Mouse (Mus musculus) testis, adult 2 months (tissue): ENCODE measurements around the gene Plekhb2. TPM values are rescaled to one million over a fixed set of nuclear protein-coding genes. Genes with fewer than 3 reads are reported as not detected.

ENCODE experiments used
- H3K27ac ChIP-seq: fragments of 200-500 bp; 2 replicates; pipeline ENCODE4 v1.5.1; 2012; ENCODE audit warnings: low read depth, low read length; ENCODE audit not compliant: control insufficient read depth, insufficient read depth
- H3K27me3 ChIP-seq: fragments of 200-500 bp; 2 replicates; pipeline ENCODE4 v1.6.1; 2012; ENCODE audit warnings: mild to moderate bottlenecking, low read length, moderate library complexity; ENCODE audit not compliant: control insufficient read depth, insufficient read depth
- H3K36me3 ChIP-seq: fragments of 200-500 bp; 2 replicates; pipeline ENCODE4 v1.6.1; 2012; ENCODE audit warnings: mild to moderate bottlenecking, low read length; ENCODE audit not compliant: control insufficient read depth, insufficient read depth
- H3K4me1 ChIP-seq: fragments of 200-500 bp; 2 replicates; pipeline ENCODE4 v1.6.1; 2012; ENCODE audit warnings: low read length; ENCODE audit not compliant: control insufficient read depth, insufficient read depth
- H3K4me3 ChIP-seq: fragments of 200-500 bp; 2 replicates; pipeline ENCODE4 v1.5.1; 2012; ENCODE audit warnings: low read depth, mild to moderate bottlenecking, low read length, moderate library complexity, mixed read lengths; ENCODE audit not compliant: control insufficient read depth
- CTCF ChIP-seq: fragments of 200-500 bp; IDR thresholded peaks from 2 replicates; pipeline ENCODE4 v1.5.1; 2012; ENCODE audit warnings: low read depth, mild to moderate bottlenecking, inconsistent platforms, low read length, moderate library complexity; ENCODE audit not compliant: control insufficient read depth, insufficient read depth, insufficient replicate concordance
- POLR2A ChIP-seq: fragments of 200-500 bp; IDR thresholded peaks from 2 replicates; pipeline ENCODE4 v1.6.1; 2012; ENCODE audit warnings: low read depth, mild to moderate bottlenecking, inconsistent platforms, low read length, moderate library complexity; ENCODE audit not compliant: control insufficient read depth
- polyA plus RNA-seq: library from polyadenylated mRNA; depleted of rRNA; stranded (reverse); fragments of >200 nt; gene quantifications from 2 replicates; pipeline ENCODE4 v1.2.3, GENCODE M21; 2012

The Plekhb2 gene
- polyA plus RNA-seq, 1 experiment, result 12.7 TPM

GRCm38 (mm10) chr1:34831381-34831780 is 18.4 kb upstream of the Plekhb2 start:
- no peaks in the 10 kb centered on the region for H3K4me1 ChIP-seq
- no peak overlapping the region for H3K4me3 ChIP-seq
- no peaks in the 10 kb centered on the region for H3K27me3 ChIP-seq
- TF ChIP-seq POLR2A, result no peak
- no peak for TF ChIP-seq CTCF
- no peak overlapping the region for H3K27ac ChIP-seq
- peaks cover 2% of the 10 kb centered on the region; the same call in 1 of the 2 replicates for H3K36me3 ChIP-seq

GRCm38 (mm10) chr1:34834904-34835303 is 14.9 kb upstream of the Plekhb2 start:
- H3K27me3 ChIP-seq, result no peaks in the 10 kb centered on the region
- H3K36me3 ChIP-seq, result no peaks in the 10 kb centered on the region; the same call in 1 of the 2 replicates
- no peak for TF ChIP-seq CTCF
- TF ChIP-seq POLR2A, result no peak
- no peak overlapping the region for H3K4me3 ChIP-seq
- H3K4me1 ChIP-seq, result no peaks in the 10 kb centered on the region
- no peak overlapping the region for H3K27ac ChIP-seq

GRCm38 (mm10) chr1:34837951-34838689 is 11.7 kb upstream of the Plekhb2 start:
- Histone ChIP-seq H3K4me1 (peaks cover 2% of the 10 kb centered on the region; the same call in 1 of the 2 replicates), H3K27ac (no peak overlapping the region), H3K4me3 (no peak overlapping the region), H3K27me3 (no peaks in the 10 kb centered on the region), H3K36me3 (no peaks in the 10 kb centered on the region; the same call in 1 of the 2 replicates)
- no peak for TF ChIP-seq POLR2A

GRCm38 (mm10) chr1:34839241-34839640 is 10.5 kb upstream of the Plekhb2 start:
- H3K27ac ChIP-seq, result no peak overlapping the region
- H3K4me1 ChIP-seq, result peaks cover 2% of the 10 kb centered on the region; the same call in 1 of the 2 replicates
- H3K27me3 ChIP-seq, result no peaks in the 10 kb centered on the region
- no peak overlapping the region for H3K4me3 ChIP-seq
- H3K36me3 ChIP-seq, result no peaks in the 10 kb centered on the region; the same call in 1 of the 2 replicates
- no peak for TF ChIP-seq CTCF
- no peak for TF ChIP-seq POLR2A

- no peaks in the 10 kb centered on the region for H3K36me3 ChIP-seq
- H3K27me3 ChIP-seq, result no peaks in the 10 kb centered on the region
- peaks cover 2% of the 10 kb centered on the region; the same call in 1 of the 2 replicates for H3K4me1 ChIP-seq
- peak overlapping the region; percentile 98; the same call in 1 of the 2 replicates for H3K4me3 ChIP-seq
- no peak overlapping the region; the same call in 1 of the 2 replicates for H3K27ac ChIP-seq
- TF ChIP-seq POLR2A, result no peak
- no peak for TF ChIP-seq CTCF
Observed at GRCm38 (mm10) chr1:34841709-34842388, 7.9 kb upstream of the Plekhb2 start.

- peaks cover 2% of the 10 kb centered on the region; the same call in 1 of the 2 replicates for H3K4me1 ChIP-seq
- H3K27me3 ChIP-seq, result no peaks in the 10 kb centered on the region
- no peaks in the 10 kb centered on the region for H3K36me3 ChIP-seq
- peak overlapping the region; percentile 84 for H3K27ac ChIP-seq
- TF ChIP-seq CTCF (no peak), POLR2A (no peak)
- peak overlapping the region; percentile 98 for H3K4me3 ChIP-seq
Observed at GRCm38 (mm10) chr1:34842389-34842861, 7.4 kb upstream of the Plekhb2 start.
